Mouse (Mus musculus) heart, adult 2 months (tissue): Measurements from ENCODE around the gene Isca1. TPM values are rescaled to one million over a fixed set of nuclear protein-coding genes. Genes with fewer than 3 reads are reported as not detected.
"Not testable (repeated sequence)": the region's sequence is repeated elsewhere in the genome, so short reads cannot be mapped to it uniquely, and the experiment has no call there.

Source experiments
- DNase-seq, 2 experiments: peaks; one replicate each; pipeline ENCODE4 v3.0.0; 2021
- H3K27ac ChIP-seq: fragments of 200-600 bp; 2 replicates; pipeline ENCODE4 v1.8.1; 2022
- H3K27me3 ChIP-seq: fragments of 200-500 bp; 2 replicates; pipeline ENCODE4 v1.6.1; 2012; ENCODE audit warnings: mild to moderate bottlenecking, low read length, inconsistent platforms, mixed read lengths; ENCODE audit not compliant: control insufficient read depth, insufficient read depth
- H3K36me3 ChIP-seq: fragments of 200-500 bp; 2 replicates; pipeline ENCODE4 v1.6.1; 2012; ENCODE audit warnings: low read length, inconsistent platforms; ENCODE audit not compliant: control insufficient read depth, insufficient read depth
- H3K4me1 ChIP-seq: fragments of 200-500 bp; 2 replicates; pipeline ENCODE4 v1.6.1; 2011; ENCODE audit warnings: low read length; ENCODE audit not compliant: control insufficient read depth, insufficient read depth
- H3K4me3 ChIP-seq: fragments of 200-600 bp; 2 replicates; pipeline ENCODE4 v1.8.1; 2022
- H3K79me2 ChIP-seq: fragments of 200-500 bp; replicated peaks from 2 replicates; pipeline ENCODE4 v1.6.1; 2012; ENCODE audit warnings: mild to moderate bottlenecking, inconsistent platforms, low read length, moderate library complexity, mixed read lengths; ENCODE audit not compliant: control insufficient read depth, insufficient read depth
- H3K9ac ChIP-seq: fragments of 200-500 bp; 2 replicates; pipeline ENCODE4 v1.6.1; 2012; ENCODE audit warnings: low read depth, mild to moderate bottlenecking, control low read depth, inconsistent platforms, low read length, mixed read lengths
- CTCF ChIP-seq: fragments of 200-600 bp; IDR thresholded peaks from 2 replicates; pipeline ENCODE4 v1.8.1; 2022; ENCODE audit warnings: antibody characterized with exemption, mild to moderate bottlenecking, moderate library complexity
- EP300 ChIP-seq: fragments of 200-500 bp; IDR thresholded peaks from 2 replicates; pipeline ENCODE4 v1.6.1; 2011; ENCODE audit warnings: low read depth, low read length, control low read depth; ENCODE audit not compliant: insufficient read depth
- POLR2A ChIP-seq: fragments of 200-500 bp; IDR thresholded peaks from 2 replicates; pipeline ENCODE4 v1.6.1; 2011; ENCODE audit warnings: mild to moderate bottlenecking, low read depth, low read length, control low read depth; ENCODE audit not compliant: insufficient read depth
- WGBS: fragments of 180-500 bp; shearing (Covaris S2); methylation state at CpG from one replicate; pipeline ENCODE4 v1.1.7; 2018; 5-methylcytosine and 5-hydroxymethylcytosine counted together
- intact Hi-C: fragments of 180-260 bp; cut with DNase I; formaldehyde crosslinking; loops from one replicate; pipeline ENCODE4 v1.15.1; 2025
- polyA plus RNA-seq: library from polyadenylated mRNA; depleted of rRNA; stranded (reverse); fragments of >200 nt; gene quantifications from 2 replicates; pipeline ENCODE4 v1.2.3, GENCODE M21; 2012
- total RNA-seq, 2 experiments: library from RNA; stranded (reverse); gene quantifications; 2 replicates each; pipeline ENCODE4 v1.2.3; 2021

Gene Isca1
- total and polyA plus RNA-seq, 3 experiments: 233 to 326 (median 239) TPM

DNA sequence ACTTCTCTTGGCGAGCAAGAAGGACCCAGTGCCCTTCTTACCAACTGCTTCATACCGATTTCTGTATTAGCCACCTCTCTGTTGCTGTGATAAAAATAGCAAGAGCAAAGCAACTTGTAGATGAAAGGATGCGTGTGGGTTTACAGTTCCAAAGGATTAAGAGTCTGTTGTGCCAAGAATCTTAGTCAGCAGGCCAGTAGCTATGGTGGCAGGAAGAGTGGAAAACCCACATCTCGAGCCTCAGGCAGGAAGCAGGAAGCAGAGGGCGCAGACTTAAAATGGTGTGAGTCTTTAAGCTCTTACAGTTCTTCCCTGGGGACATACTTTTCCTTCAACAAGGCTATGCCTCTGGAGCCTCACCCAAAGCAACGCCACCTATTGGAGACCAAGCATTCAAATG, 24.1 kb downstream of the Isca1 start:
- Histone ChIP-seq H3K36me3 (no peaks in the 10 kb centered on the region), H3K79me2 (no peaks in the 10 kb centered on the region), H3K4me1 (no peaks in the 10 kb centered on the region), H3K4me3 (no peak overlapping the region), H3K9ac (no peak overlapping the region), H3K27ac (no peak overlapping the region), H3K27me3 (no peaks in the 10 kb centered on the region)
- WGBS: 53% methylated on average over 6 of the region's 6 CpGs
- TF ChIP-seq CTCF (no peak), POLR2A (no peak), EP300 (no peak)
- DNase-seq: no peak
- intact Hi-C loops: no loop called here

DNA sequence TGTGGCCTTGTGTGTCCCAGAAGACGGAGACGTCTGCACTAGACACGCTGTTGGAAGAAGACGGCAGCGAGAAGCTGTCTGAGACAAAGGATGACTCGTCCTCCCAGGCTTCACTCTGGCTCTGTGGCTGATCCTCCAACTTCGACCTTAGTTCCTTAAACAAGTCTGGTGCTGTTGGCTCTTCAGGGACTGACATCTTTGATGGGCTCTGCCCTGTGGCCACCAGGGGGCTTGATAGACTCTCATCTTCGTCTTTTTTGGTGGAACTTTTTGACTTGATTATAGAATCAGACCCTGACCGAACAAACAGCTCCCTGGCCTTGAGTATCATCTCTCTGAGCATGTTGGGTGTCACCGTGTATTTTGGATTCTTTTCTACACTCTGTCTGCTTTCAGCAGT, 27.9 kb downstream of the Isca1 start:
- 61% methylated on average over 10 of the region's 10 CpGs for WGBS
- no peak overlapping the region for H3K9ac ChIP-seq
- no peaks in the 10 kb centered on the region for H3K79me2 ChIP-seq
- no peaks in the 10 kb centered on the region for H3K4me1 ChIP-seq
- intact Hi-C loops: no loop called here
- H3K27me3 ChIP-seq: no peaks in the 10 kb centered on the region
- H3K36me3 ChIP-seq: no peaks in the 10 kb centered on the region
- peak in 1 of 2 experiments; percentile 28 for DNase-seq
- TF ChIP-seq CTCF: peak; percentile 57
- TF ChIP-seq POLR2A: no peak
- no peak overlapping the region for H3K4me3 ChIP-seq
- H3K27ac ChIP-seq: no peak overlapping the region

DNA sequence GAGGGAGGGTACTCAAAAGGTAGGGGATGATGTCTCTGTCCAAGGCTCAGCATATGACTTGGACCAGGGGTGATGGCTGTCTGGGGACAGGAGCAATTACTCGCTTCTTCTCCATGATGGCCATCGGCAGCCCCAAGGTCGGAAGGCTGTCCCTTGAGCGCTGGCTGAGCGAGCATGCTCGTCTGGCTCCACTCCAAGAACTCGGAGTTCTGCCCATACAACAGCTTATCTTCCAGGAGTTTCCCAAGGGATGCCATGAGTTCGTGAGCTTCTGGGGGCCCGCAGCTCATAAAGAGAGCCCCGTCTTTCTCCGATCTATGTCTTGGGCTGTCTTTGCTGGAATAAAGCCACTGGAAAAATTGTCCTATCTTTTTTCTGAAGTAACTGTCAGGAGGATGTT, 28.5 kb downstream of the Isca1 start:
- Histone ChIP-seq H3K27ac (no peak overlapping the region), H3K4me3 (no peak overlapping the region), H3K4me1 (no peaks in the 10 kb centered on the region), H3K79me2 (no peaks in the 10 kb centered on the region), H3K9ac (no peak overlapping the region), H3K27me3 (no peaks in the 10 kb centered on the region), H3K36me3 (no peaks in the 10 kb centered on the region)
- peak; percentile 54 to 66 for DNase-seq
- intact Hi-C loops: no loop called here
- TF ChIP-seq EP300: no peak
- TF ChIP-seq CTCF: no peak
- TF ChIP-seq POLR2A: no peak
- 15% methylated on average over 11 of the region's 11 CpGs for WGBS

DNA sequence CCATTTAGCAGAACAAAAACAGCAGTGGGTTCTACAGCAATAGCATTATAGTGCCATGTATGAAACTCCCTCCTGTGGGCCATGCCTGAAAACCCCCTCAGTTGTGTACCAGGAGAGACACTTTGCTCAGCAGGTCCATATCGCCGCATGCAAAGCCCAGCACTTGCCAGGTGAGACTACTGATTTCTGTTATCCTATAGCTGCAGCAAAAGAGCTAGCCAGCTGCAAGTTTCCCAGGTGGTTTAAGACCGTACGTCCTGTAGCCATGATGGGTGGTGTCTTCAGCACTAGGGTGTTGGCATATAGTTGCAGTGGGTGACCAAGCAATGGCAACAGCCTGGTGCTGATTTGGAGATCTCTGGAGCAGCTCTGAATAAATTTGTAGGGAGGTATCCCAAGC, 30.2 kb downstream of the Isca1 start:
- Histone ChIP-seq H3K27me3 (no peaks in the 10 kb centered on the region), H3K4me3 (no peak overlapping the region), H3K27ac (no peak overlapping the region), H3K36me3 (no peaks in the 10 kb centered on the region), H3K4me1 (no peaks in the 10 kb centered on the region), H3K9ac (no peak overlapping the region), H3K79me2 (no peaks in the 10 kb centered on the region)
- DNase-seq: no peak
- no peak for TF ChIP-seq EP300
- no peak for TF ChIP-seq POLR2A
- no peak for TF ChIP-seq CTCF
- intact Hi-C loops: no loop called here
- 95% methylated on average over 4 of the region's 4 CpGs for WGBS

DNA sequence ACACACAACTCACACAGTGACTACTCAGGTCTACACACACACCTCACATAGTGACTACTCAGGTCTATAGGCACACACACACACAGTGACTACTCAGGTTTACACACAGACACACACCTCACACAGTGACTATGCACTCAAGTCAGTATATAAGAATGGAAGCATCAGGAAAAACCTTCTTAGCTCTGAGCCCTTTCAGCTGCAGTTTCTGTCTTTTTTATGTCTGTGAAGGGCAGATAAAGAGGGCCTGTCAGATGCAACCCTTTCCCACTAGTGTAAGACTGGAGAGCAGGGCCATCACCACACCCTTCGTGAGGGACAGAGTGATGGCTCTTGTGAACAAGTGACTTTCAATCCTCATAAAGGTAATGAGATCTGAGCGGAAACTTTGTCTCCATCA, 31.2 kb downstream of the Isca1 start:
- WGBS: 82% methylated on average over 2 of the region's 2 CpGs
- intact Hi-C loops: no loop called here
- no peaks in the 10 kb centered on the region for H3K27me3 ChIP-seq
- no peaks in the 10 kb centered on the region for H3K79me2 ChIP-seq
- no peak overlapping the region for H3K9ac ChIP-seq
- H3K4me1 ChIP-seq: no peaks in the 10 kb centered on the region
- no peak for TF ChIP-seq POLR2A
- no peak for TF ChIP-seq CTCF
- no peak for TF ChIP-seq EP300
- no peak overlapping the region for H3K27ac ChIP-seq
- DNase-seq: no peak
- H3K36me3 ChIP-seq: no peaks in the 10 kb centered on the region
- no peak overlapping the region for H3K4me3 ChIP-seq

GRCm38 (mm10) chr13:59735190-59735589, 34.4 kb downstream of the Isca1 start:
- no peaks in the 10 kb centered on the region for H3K4me1 ChIP-seq
- no peaks in the 10 kb centered on the region for H3K36me3 ChIP-seq
- TF ChIP-seq CTCF (no peak), EP300 (no peak), POLR2A (no peak)
- no peak overlapping the region for H3K4me3 ChIP-seq
- 28% methylated on average over 3 of the region's 3 CpGs for WGBS
- H3K27ac ChIP-seq: no peak overlapping the region
- H3K27me3 ChIP-seq: no peaks in the 10 kb centered on the region
- intact Hi-C loops: no loop called here
- DNase-seq: no peak
- H3K9ac ChIP-seq: no peak overlapping the region
- H3K79me2 ChIP-seq: no peaks in the 10 kb centered on the region

DNA sequence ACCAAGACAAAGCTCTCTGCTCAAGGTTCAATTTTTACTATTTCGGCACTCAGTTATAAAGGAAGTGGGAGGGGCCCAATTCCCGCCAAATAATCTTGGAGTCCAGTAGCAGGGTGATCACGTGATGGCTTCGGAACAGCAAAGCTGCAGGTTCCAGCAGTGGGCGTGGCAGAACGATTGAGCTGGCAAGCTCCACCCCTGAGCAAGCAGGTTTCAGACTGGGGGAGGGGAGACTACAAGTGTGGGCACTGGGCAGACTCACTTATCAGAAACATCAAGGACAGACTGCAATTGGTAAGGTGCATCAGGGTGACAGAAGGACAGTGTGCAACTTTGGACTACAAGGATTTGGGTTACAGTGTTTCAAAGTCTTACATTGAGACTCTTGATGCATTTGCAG, 35.3 kb downstream of the Isca1 start:
- DNase-seq, H3K4me3 ChIP-seq, H3K36me3 ChIP-seq, H3K27ac ChIP-seq, H3K9ac ChIP-seq, H3K27me3 ChIP-seq, H3K4me1 ChIP-seq, H3K79me2 ChIP-seq: not testable (repeated sequence)
- WGBS: 22% methylated on average over 6 of the region's 6 CpGs
- intact Hi-C loops: loop anchor here (5.0 kb wide), 1 partner anchor 662 kb away; no protein-coding TSS in a partner anchor
